Mouse (Mus musculus): ENCODE measurements at regions not wholly inside any gene's neighbourhood (a gene's known extent, or its start where the extent isn't known, plus 50 kb on each side); places are given as distances from the start of the nearest gene placed in this dataset.

DNA sequence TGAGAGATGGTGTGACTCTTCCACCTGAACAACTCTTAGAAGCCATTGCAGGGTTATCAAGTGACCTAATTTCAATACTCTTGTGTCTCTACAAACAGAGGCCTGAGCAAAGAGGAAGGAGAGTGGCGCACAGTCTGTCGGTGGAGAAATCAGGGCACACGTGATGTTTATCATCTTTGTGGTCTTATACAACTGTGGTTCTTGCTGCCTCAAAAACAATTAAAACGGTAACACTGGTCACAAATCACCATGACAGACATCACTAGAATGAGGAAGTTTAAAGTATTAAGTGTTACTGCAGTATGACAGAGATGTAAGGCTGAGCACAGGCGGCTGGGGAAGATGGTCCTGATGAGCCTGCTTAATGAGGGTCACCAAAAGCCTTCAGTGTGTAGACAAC, 73.6 kb downstream of the Sdc1 start:
- DNase-seq = no peak

DNA sequence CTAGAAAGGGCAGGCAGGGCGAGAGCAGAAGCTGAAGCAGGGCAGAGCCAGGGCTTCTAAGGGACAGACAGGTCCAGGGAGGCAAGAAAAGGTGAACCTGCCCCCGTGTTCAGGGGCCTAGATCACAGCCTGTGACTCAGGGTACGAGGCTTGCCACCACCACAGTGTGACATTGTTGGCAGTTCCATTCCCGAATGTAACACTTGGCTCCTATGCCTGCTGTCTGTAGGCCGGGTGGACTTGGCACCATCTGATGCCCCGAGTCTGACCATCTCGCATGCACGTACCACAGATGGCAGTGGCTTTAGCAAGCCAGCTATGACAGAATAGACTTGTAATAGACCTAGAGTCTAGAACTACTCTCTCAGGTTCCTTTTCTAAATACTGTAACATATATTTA, 74.3 kb downstream of the Sdc1 start:
- no peak for DNase-seq

DNA sequence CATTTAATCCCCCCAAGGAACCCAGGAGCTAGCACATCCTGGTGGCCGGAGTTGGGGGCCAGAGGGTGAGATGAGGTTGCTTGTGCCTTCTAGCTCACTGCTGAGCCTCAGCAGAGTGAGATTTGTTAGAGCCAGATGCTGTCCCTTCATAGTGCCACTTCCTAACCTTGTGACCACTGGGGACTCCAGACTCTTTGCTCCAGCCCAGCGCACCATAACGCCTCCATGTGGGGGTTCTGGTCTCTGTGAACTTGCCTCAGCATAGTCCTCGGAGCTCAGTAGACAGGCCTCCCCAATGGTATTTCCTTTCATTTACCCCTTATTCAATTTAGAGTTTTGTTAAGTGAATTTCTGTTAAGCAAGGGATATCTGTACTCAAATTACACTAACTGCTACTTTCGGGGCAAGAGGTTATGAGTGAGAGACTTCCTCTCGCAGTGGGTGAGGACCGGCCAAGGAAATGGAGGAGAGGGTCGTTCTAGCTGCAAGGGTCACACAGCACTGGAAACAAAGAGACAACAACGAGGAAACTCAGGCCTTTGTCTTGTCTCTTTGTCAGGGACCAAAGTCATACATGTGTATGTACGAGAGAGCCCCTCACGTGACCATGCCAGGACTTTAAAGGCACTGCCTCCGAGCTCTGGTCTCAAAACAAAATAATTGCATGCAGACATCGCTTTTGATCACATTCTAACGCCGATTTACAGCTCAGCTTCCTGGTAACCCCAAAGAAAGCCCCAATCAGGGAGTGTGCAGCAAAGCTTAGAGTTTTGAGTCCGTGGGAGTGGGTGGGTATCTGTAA, 74.8 kb upstream of the Laptm4a start:
- DNase-seq = no peak

DNA sequence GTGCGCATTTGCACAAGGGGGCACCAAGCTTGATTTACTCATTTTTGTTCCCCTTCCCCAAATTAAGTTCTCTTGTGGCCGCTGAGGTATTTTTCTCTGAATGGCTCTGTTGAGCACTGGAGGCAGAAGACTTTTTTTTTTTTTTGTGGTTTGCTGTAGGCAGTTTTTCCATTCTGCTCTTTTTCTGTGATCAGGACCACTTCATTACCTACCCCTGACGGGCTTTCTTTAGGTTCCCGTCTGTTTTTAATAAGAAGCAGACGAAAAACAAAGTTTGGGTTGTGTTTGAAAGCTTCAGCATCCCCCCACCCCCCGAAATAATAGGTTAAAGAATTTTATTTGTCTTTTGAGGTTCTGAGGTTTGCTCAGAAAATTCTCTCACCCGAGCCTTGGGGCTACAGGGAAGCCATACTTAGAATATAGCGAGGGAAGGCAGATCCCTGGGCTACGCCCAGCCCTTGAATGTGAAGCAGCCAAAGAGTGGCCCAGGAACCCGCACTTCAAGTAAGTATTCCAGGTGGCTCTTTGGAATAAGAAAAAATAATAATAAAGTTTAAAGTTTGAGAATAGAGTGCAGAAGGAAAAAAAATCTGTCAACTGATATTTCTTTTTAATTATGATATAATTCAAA, 74.1 kb upstream of the Laptm4a start:
- no peak for DNase-seq

DNA sequence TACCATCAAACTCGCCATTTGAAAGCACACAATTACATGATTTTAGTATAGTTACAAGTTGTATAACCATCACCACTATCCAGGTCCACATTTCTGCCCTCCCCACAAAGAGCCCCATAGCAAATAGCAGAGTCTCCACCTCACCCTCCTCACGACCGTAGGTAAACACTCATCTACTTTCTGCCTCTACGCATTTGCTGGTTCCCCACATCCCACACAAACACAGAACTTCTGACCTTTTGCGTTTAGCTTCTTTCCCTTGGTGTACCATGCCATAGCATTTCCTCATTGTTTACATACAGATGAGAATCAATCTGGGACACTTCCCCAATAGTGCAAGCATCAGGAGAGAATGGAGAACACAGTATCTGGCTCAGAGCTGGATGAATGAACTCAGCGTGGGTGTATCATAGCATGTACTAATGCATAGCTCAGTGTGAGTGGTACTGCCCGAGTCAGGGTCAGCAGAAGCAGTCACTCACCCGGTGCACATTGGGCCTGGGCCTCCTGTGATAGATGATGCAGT, 73.5 kb upstream of the Laptm4a start:
- DNase-seq = no peak

DNA sequence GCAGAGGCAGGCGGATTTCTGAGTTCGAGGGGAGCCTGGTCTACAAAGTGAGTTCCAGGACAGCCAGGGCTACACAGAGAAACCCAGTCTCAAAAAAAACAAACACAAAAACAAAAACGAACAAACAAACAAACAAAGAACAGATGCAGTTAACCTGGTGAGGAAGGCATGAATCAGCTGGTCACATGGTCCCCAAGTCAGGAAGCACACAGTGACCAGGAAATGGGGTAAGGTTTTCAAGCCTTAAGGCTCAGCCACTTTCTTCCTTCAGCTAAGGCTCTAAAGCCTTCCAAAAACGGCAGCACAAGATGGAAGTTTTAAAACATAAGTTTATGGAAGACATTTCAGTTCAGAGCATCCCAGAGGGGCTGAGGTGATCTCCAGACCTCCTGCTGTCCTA, 67.6 kb upstream of the Laptm4a start:
- DNase-seq = no peak

DNA sequence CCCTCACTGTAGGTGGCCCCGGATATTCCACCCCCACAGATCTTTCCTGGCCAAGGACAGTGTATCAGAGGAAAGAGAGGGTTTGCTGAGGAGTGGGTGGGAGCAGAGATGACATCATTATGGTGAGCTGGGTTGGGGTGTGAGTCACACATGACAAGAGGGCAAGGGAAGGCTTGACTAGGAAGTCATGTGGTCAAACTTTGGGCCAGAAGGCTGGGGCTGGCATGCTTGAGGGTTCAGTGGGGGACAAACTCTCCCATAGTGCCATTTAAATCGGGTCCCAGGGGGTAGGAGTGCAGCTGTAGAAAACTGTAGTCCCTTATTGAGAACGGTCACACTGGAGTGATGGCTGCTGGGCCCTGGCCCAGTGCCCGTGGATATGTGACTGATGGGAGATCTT, 67.1 kb upstream of the Laptm4a start:
- no peak for DNase-seq

DNA sequence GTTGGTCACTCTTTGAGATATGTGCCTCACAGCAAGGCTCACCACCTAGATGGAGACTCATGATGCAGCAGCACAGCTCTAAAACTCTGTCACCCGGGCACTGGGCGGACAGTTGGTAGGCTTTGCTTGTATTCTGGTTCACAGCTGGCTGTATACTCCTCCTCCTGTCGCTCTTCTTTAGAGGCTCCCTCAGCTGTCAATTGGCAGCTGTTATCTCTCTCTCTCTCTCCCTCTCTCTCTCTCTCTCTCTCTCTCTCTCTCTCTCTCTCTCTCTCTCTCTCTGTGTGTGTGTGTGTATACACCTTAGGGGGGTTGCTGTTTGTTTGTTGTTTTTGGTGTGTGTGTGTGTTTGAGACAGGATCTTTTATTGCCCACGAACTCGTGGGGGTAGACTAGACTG, 66.3 kb upstream of the Laptm4a start:
- no peak for DNase-seq

DNA sequence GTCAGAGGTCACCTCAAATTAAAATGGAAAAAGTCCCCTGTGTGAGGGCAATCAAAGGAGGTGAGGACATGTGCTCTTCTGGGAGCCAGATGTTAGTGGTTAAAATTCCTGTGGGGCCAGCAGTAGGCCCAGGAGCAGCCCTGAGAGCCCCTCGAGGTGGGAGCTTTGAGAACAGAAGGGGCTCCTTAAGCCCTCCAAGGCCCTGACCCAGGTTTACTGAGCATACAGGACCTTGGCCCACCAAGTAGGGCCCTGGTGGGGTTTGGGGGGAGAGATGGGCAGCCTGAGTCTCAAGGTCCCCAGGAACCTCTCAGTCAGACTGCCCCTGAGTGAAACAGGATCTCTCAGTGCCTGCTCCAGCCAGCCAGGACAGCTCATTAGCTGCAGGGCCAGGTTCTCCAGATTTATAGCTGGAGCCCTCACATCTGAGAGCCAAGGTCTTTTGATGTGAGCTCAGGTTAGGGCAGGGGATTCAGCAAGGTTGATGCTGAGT, 65.4 kb upstream of the Laptm4a start:
- DNase-seq = no peak

DNA sequence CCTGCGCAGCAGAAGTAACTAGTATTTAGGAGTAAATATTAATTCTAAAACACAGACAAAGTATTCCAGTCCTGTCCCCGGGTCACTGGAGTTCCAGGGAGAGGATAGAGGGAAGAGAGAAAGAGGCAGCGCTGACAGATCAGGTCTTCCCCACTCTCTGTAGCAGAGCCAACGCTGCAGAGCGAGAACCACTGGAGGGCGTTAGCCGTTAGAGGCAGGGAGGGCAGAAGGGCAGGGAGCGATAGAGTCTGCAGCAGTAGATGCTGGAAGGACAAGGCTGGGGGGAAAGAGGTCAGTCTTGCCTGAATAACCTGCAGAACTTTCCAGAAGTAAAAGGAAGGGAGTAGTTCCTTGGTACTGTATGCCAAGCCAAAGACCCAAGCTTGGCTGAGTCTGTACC, 64.2 kb upstream of the Laptm4a start:
- no peak for DNase-seq

DNA sequence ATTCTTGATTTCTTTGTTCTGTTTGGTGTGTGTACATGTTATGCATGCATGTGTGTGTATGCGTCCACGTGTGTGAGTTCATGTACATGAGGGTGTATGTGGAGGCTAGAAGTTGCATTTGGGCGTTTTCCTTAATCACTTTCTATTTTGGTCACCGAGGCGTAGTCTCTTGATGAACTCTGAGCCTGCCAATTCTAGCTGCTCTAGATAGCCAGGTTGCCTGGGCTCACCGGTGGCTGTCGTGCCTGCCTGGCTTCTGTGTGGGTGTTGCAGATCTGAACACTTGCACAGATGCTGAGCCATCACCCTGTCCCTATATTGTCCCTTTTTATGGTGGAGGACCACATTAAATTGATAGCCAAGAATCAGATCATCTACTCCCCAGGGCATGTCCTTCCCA, 62.7 kb upstream of the Laptm4a start:
- no peak for DNase-seq

DNA sequence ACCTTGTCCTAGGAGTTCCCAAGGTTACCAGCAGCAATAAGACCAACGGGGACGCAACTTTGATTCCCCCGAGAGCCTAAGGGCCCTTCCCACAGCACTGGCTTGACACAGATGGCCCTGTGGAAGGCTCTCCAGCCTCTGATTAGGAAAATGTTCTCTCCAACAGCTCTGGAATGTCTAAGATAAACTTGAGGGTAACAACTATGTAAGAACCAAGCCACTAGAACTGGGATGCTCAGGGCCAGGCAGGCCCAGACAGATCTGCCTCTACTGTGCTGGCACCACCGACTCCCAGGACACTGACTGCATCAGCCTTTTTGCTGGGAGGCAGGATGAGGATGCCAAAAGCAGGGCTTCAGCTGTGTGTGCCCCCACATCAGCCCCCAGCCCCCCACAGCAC, 61.9 kb upstream of the Laptm4a start:
- DNase-seq = no peak

DNA sequence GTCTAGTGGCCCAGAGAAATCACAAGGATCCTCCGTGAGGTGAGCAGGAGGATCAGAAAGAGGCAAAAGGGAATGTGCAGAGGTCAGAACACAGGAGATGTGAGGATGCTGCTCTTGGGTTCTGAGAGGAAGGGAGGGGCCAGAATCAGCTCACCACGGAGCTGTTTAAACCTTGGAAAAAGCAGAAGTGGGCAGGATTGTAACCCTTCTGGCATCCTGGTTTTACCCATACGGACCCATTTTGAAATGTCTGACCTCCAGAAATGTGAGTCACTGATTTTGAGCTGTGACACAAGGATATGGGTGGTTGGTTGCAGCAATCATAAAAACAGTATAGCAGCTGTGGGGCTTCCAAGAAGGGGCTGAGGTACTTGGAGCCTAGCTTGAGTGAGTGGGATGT, 56.6 kb upstream of the Laptm4a start:
- no peak for DNase-seq

DNA sequence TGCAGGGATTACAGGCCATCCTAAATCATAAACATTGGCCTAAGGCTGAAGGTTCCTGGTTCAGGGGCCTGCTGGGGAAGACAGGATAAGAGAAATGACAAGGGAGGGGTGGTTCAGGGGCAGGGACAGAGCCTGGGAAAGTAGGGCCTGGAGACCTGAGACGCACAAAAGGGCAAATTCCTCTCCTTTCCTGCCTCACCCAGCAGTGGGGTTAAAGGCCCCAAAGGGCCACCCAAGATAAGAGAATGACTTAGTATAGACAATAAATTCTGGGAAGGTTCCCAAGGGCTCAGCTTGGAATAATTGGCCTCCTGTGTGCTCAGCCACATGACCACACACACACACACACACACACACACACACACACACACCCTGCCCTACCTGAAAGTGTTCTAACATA, 56.2 kb upstream of the Laptm4a start:
- no peak for DNase-seq

DNA sequence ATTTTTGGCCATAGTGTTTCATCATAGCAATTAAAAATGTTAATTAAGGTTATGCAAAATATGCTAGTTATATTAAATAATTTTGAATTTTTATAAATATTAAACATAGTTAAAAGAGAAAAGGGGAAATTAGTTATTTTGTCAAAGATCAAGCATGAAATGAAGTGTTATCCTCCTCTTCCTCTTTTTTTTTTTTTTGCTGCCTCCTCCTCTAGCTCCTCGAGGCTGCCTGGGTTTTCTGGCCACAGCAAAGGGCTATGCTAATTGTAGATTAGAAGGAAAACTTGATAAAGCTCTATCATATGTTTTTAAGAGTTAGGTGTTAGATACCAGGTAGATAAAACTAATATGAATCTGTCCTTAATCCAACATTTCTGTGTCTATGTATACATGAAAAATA, 54.4 kb upstream of the Laptm4a start:
- DNase-seq = no peak

DNA sequence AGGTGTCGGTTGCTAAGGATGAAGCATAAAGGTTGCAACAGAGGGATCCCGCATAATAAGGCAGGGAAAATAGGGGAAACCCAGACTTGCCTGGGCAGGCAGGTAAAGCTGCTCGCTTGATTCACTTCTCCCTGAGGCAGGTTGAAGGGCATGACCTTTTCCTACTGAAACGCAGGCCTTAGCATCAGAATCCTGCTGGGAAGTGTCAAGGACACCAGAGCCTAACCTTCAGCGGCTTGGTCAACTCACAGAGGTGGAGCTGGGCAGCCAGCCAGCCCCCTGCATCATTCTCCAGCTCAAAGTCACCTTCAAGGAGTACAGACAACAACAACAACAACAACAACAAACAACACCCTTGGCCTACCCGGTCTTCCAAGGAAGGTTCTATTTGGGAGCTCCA, 52.8 kb upstream of the Laptm4a start:
- DNase-seq = peak; percentile 38

DNA sequence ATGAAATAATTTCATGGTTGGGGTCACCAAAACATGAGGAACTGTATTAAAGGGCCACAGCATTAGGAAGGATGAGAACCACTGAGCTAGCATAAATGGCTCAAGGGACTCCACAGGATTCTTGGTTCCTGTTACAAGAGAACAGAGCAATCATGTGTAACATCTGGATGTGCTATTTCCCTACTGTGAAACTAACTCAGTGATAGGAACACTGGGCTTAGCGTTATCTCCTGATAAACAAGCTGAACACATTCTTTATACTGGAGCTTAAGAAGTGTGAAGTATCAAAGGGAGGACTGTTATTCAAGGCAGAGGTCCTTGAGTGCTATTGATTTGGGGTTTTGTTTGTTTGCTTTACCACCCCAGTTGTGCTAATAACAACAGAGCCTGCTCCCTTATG, 52.3 kb upstream of the Laptm4a start:
- DNase-seq = no peak
